Mouse (Mus musculus): ENCODE measurements at regions not wholly inside any gene's neighbourhood (a gene's known extent, or its start where the extent isn't known, plus 50 kb on each side); places are given as distances from the start of the nearest gene placed in this dataset.

DNA sequence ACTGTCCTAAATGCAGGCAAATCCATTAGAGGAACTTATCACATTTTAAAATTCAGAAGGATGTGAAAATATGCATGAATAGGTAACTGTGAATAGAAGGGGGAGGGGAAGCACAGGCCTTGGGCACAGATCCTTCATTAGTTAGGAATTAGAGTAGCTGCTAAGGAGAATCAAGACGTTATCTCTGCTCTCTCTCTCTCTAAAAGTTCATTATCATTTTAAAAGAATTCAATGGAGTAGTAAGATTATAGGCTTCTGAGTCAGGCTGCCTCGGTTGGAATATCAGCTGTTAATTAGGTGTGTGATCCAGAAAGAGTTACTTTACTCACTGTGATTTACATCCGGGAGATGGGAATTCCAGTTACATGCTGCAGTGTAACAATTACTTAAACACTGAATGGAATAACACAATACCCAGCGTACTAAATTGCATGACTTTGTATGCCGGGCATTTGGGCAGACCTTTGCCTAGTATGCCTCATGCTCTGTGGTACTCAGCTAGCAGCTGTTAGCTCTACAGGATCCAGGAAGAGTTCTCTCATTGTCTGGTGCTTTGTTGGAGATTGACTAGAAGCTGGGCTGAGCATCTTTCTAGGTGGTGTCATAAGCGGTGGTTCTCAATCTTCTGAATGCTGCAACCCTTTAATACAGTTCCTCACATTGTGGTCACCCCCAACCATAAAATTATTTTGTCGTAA lies 203.4 kb downstream of the Dact1 start:
- no peaks in the 10 kb centered on the region for H3K4me1 ChIP-seq (replicated peaks; ENCODE audit: control insufficient read depth, insufficient read depth, low read length)
- no peaks in the 10 kb centered on the region for H3K9me3 ChIP-seq (ENCODE audit: control insufficient read depth, low read length)
- no peak overlapping the region for H3K9ac ChIP-seq (ENCODE audit: low read length)
- DNase-seq (ENCODE audit: low spot score) (no peak), ATAC-seq (replicated peaks; ENCODE audit: low FRiP score, low TSS enrichment, low read depth) (no peak)
- H3K27ac ChIP-seq (ENCODE audit: low read depth): no peak overlapping the region
- H3K4me2 ChIP-seq (ENCODE audit: low read length): no peak overlapping the region
- H3K36me3 ChIP-seq (ENCODE audit: control insufficient read depth, insufficient read depth, low read length): no peaks in the 10 kb centered on the region
- WGBS: 80% methylated on average over 7 of the region's 7 CpGs
- no peak overlapping the region for H3K4me3 ChIP-seq (ENCODE audit: low read depth, low read length)
- H3K27me3 ChIP-seq (replicated peaks; ENCODE audit: control insufficient read depth, insufficient read depth, low read length): no peaks in the 10 kb centered on the region

DNA sequence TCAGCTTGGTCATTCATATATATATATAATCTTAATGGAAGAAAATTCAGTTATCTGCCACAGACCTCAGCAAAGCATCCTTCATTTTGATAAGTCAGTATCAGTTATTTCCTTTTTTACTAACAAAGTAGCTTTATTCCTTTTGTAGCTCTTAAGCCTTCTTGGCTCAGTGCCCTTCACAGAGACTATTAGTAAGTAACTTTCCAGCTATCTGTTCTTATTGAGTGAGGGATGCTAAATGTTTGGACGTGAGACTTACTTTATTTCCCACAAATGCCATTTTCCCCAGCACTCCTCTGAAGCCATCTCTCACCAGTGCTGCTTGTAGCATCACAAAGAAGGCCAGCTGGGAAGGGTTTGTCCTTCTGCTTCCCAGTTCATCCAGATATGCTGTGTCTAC lies 209.8 kb downstream of the Dact1 start:
- H3K27me3 ChIP-seq (replicated peaks; ENCODE audit: control insufficient read depth, insufficient read depth, low read length): no peaks in the 10 kb centered on the region
- H3K4me2 ChIP-seq (ENCODE audit: low read length): no peak overlapping the region
- H3K27ac ChIP-seq (ENCODE audit: low read depth): no peak overlapping the region
- H3K4me3 ChIP-seq (ENCODE audit: low read depth, low read length): no peak overlapping the region
- no peaks in the 10 kb centered on the region for H3K36me3 ChIP-seq (ENCODE audit: control insufficient read depth, insufficient read depth, low read length)
- H3K4me1 ChIP-seq (replicated peaks; ENCODE audit: control insufficient read depth, insufficient read depth, low read length): peaks cover 22% of the 10 kb centered on the region
- DNase-seq (ENCODE audit: low spot score): no peak
- no peaks in the 10 kb centered on the region for H3K9me3 ChIP-seq (ENCODE audit: control insufficient read depth, low read length)
- no peak for ATAC-seq (replicated peaks; ENCODE audit: low FRiP score, low TSS enrichment, low read depth)
- no peak overlapping the region for H3K9ac ChIP-seq (ENCODE audit: low read length)
- 36% methylated on average over 1 of the region's 1 CpGs for WGBS

DNA sequence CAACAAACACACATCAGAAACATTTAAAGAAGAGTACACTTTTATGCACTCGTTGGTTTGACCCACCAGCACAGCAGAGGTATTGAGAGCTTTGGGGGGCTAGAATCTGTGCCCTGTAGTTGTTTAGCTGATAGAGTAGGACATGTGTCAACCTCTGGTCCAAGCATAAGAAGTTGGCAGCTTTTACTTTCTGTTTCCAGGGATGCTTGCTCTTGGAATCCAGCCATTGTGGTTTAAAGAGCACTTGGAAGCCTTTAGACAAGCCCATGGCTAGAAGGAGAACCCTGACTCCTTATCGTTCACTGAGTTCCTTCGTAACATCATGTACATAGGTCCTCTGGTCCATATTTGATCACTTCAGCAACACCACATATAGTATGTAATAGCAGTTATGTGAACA lies 212.3 kb downstream of the Dact1 start:
- Histone ChIP-seq H3K4me3 (ENCODE audit: low read depth, low read length) (no peak overlapping the region), H3K4me2 (ENCODE audit: low read length) (no peak overlapping the region), H3K9ac (ENCODE audit: low read length) (no peak overlapping the region), H3K36me3 (ENCODE audit: control insufficient read depth, insufficient read depth, low read length) (no peaks in the 10 kb centered on the region), H3K27me3 (replicated peaks; ENCODE audit: control insufficient read depth, insufficient read depth, low read length) (no peaks in the 10 kb centered on the region), H3K27ac (ENCODE audit: low read depth) (peak overlapping the region; percentile 75), H3K9me3 (ENCODE audit: control insufficient read depth, low read length) (no peaks in the 10 kb centered on the region), H3K4me1 (replicated peaks; ENCODE audit: control insufficient read depth, insufficient read depth, low read length) (peaks cover 22% of the 10 kb centered on the region)
- 88% methylated on average over 3 of the region's 3 CpGs for WGBS
- no peak for ATAC-seq (replicated peaks; ENCODE audit: low FRiP score, low TSS enrichment, low read depth)
- DNase-seq (ENCODE audit: low spot score): no peak

DNA sequence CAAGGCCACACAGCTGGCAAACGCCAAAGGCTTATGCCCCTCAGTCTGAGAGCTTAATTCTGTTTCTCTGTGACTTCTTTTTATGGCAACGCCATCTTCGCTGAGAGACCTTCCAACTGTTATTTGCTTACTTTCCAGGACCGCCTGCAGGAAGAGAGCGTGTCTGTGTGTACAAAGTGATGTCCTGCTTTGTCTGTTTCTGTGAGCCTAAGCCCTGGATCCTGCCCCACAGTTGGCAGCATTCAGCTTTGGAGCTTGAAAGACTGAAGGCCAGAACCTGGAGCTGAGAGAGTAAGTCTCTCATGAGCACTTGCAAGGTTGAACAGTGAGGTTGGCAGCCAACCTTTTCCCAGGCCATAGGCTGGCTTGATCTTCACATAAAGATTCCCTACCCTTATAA lies 212.8 kb downstream of the Dact1 start:
- H3K4me2 ChIP-seq (ENCODE audit: low read length): no peak overlapping the region
- no peak for DNase-seq (ENCODE audit: low spot score)
- ATAC-seq (replicated peaks; ENCODE audit: low FRiP score, low TSS enrichment, low read depth): no peak
- no peaks in the 10 kb centered on the region for H3K27me3 ChIP-seq (replicated peaks; ENCODE audit: control insufficient read depth, insufficient read depth, low read length)
- WGBS: 33% methylated on average over 5 of the region's 5 CpGs
- peak overlapping the region; percentile 75 for H3K27ac ChIP-seq (ENCODE audit: low read depth)
- H3K9me3 ChIP-seq (ENCODE audit: control insufficient read depth, low read length): no peaks in the 10 kb centered on the region
- H3K36me3 ChIP-seq (ENCODE audit: control insufficient read depth, insufficient read depth, low read length): no peaks in the 10 kb centered on the region
- H3K4me3 ChIP-seq (ENCODE audit: low read depth, low read length): no peak overlapping the region
- peaks cover 22% of the 10 kb centered on the region for H3K4me1 ChIP-seq (replicated peaks; ENCODE audit: control insufficient read depth, insufficient read depth, low read length)
- no peak overlapping the region for H3K9ac ChIP-seq (ENCODE audit: low read length)

DNA sequence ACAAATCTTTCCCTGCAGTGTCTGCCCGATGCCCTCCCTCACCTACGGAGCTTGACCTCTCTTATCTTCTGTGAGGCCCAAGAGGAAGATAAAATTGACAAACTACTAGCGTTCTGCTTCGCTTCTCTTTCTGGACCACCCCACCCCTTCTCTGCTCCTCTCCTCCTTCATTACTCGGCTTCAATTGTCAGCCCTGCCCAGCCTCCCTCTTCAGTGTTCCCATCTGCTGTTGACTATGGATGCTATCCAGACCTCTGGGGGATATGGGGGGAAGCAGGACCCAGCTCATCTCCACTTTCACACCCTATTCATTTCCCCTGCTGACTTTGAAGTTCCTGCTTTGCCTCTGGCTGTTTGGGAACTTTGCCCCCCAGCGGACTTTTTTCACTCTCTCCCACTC lies 214.5 kb downstream of the Dact1 start:
- no peak overlapping the region for H3K27ac ChIP-seq (ENCODE audit: low read depth)
- no peaks in the 10 kb centered on the region for H3K27me3 ChIP-seq (replicated peaks; ENCODE audit: control insufficient read depth, insufficient read depth, low read length)
- ATAC-seq (replicated peaks; ENCODE audit: low FRiP score, low TSS enrichment, low read depth): 0 out of 2 replicates have a peak, but pooled peaks have one; percentile 50
- peaks cover 22% of the 10 kb centered on the region for H3K4me1 ChIP-seq (replicated peaks; ENCODE audit: control insufficient read depth, insufficient read depth, low read length)
- H3K9ac ChIP-seq (ENCODE audit: low read length): no peak overlapping the region
- DNase-seq (ENCODE audit: low spot score): peak; percentile 56
- H3K4me2 ChIP-seq (ENCODE audit: low read length): no peak overlapping the region
- 12% methylated on average over 6 of the region's 6 CpGs for WGBS
- no peaks in the 10 kb centered on the region for H3K9me3 ChIP-seq (ENCODE audit: control insufficient read depth, low read length)
- H3K4me3 ChIP-seq (ENCODE audit: low read depth, low read length): no peak overlapping the region
- no peaks in the 10 kb centered on the region for H3K36me3 ChIP-seq (ENCODE audit: control insufficient read depth, insufficient read depth, low read length)

DNA sequence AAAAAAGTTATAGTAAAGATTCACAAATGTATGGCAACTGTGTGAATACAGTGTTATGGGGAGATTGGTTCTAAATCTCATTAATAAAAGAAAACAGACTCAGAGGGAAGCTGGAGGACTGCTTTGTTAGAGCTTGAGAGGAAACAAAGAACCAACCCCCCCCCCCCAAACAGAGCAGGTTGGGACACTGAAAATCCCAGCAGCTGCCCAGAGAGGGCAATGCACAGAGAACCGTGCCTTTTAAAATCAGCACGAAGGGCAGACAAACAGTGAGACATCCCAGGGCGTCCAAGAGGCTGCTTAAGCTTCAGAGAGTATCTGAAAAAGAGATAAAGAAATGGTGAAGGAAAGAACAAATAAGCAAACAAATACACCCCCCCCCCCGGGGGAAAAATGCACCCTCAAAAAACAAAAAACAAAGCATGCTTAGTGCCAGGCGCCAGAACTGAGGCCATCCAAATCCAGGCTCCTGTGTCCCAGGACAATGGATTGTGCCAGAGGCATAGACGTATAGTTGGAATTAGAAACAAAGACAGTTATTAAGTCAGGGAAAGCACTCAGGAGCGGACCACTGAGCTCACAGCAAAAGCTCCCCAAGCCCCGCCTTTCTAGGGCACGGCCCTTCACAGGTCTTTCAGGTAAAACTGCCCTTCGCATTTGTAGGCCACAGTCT lies 215.7 kb downstream of the Dact1 start:
- Histone ChIP-seq H3K4me2 (ENCODE audit: low read length) (no peak overlapping the region), H3K9me3 (ENCODE audit: control insufficient read depth, low read length) (no peaks in the 10 kb centered on the region), H3K27ac (ENCODE audit: low read depth) (no peak overlapping the region), H3K9ac (ENCODE audit: low read length) (no peak overlapping the region), H3K4me3 (ENCODE audit: low read depth, low read length) (no peak overlapping the region), H3K4me1 (replicated peaks; ENCODE audit: control insufficient read depth, insufficient read depth, low read length) (peaks cover 19% of the 10 kb centered on the region), H3K36me3 (ENCODE audit: control insufficient read depth, insufficient read depth, low read length) (no peaks in the 10 kb centered on the region), H3K27me3 (replicated peaks; ENCODE audit: control insufficient read depth, insufficient read depth, low read length) (no peaks in the 10 kb centered on the region)
- ATAC-seq (replicated peaks; ENCODE audit: low FRiP score, low TSS enrichment, low read depth) (no peak), DNase-seq (ENCODE audit: low spot score) (no peak)
- WGBS: 57% methylated on average over 10 of the region's 10 CpGs

DNA sequence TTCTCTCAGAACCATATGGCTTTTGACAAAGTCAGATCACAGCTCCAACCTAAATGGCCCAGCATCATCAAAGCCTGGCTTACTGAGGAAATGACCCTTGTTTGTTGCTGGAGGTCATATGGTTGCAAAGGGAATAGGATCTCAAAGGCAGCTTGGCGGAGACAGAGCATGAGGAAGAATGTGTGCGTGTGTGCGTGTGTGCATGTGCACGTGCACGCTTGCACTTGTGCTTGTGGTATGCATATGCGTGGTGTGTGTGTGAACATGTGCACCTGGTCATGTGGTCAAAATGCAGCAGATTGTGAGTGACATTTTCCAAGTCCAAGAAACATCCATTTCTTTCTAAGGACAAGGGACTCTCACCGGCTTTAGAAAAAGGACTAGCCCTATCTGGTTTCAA lies 216.9 kb downstream of the Dact1 start:
- Histone ChIP-seq H3K9me3 (ENCODE audit: control insufficient read depth, low read length) (no peaks in the 10 kb centered on the region), H3K4me2 (ENCODE audit: low read length) (no peak overlapping the region), H3K27me3 (replicated peaks; ENCODE audit: control insufficient read depth, insufficient read depth, low read length) (no peaks in the 10 kb centered on the region), H3K27ac (ENCODE audit: low read depth) (no peak overlapping the region), H3K4me1 (replicated peaks; ENCODE audit: control insufficient read depth, insufficient read depth, low read length) (peaks cover 18% of the 10 kb centered on the region), H3K4me3 (ENCODE audit: low read depth, low read length) (no peak overlapping the region), H3K9ac (ENCODE audit: low read length) (no peak overlapping the region), H3K36me3 (ENCODE audit: control insufficient read depth, insufficient read depth, low read length) (no peaks in the 10 kb centered on the region)
- ATAC-seq (replicated peaks; ENCODE audit: low FRiP score, low TSS enrichment, low read depth) (no peak), DNase-seq (ENCODE audit: low spot score) (no peak)
- WGBS: 76% methylated on average over 7 of the region's 7 CpGs

DNA sequence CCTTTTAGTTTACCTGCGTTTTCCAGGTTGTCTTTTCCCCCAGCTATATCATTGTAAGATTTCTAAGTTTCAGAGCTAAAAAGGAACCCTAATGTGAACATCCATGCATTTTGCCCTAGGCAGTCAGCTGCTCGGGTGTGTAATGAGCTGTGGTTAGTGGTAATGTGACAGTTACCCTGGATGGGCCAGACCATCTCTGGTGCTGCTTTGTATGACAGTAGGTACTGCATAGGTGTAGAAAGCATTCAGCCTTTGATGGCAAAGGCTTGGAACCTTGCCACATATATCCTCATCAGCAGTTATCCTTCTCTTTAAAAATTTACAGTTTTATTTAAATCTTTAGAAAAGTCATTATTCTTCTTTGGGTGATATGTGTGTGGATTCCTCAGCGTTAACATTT lies 222.5 kb downstream of the Dact1 start:
- Histone ChIP-seq H3K4me1 (replicated peaks; ENCODE audit: control insufficient read depth, insufficient read depth, low read length) (no peaks in the 10 kb centered on the region), H3K27ac (ENCODE audit: low read depth) (no peak overlapping the region), H3K9me3 (ENCODE audit: control insufficient read depth, low read length) (no peaks in the 10 kb centered on the region), H3K9ac (ENCODE audit: low read length) (no peak overlapping the region), H3K27me3 (replicated peaks; ENCODE audit: control insufficient read depth, insufficient read depth, low read length) (no peaks in the 10 kb centered on the region), H3K36me3 (ENCODE audit: control insufficient read depth, insufficient read depth, low read length) (no peaks in the 10 kb centered on the region), H3K4me2 (ENCODE audit: low read length) (no peak overlapping the region), H3K4me3 (ENCODE audit: low read depth, low read length) (no peak overlapping the region)
- 71% methylated on average over 3 of the region's 3 CpGs for WGBS
- ATAC-seq (replicated peaks; ENCODE audit: low FRiP score, low TSS enrichment, low read depth): no peak
- DNase-seq (ENCODE audit: low spot score): no peak

Data from intestine, embryonic 14.5 days (tissue).